Mouse (Mus musculus) fibroblast of lung, adult 2 months (primary cell): Measurements from ENCODE around the gene Crlf2.

Experiments
- DNase-seq: peaks from one replicate; pipeline ENCODE4 v3.0.0-alpha.2; 2011; ENCODE audit warnings: low read depth

Gene Crlf2

DNA sequence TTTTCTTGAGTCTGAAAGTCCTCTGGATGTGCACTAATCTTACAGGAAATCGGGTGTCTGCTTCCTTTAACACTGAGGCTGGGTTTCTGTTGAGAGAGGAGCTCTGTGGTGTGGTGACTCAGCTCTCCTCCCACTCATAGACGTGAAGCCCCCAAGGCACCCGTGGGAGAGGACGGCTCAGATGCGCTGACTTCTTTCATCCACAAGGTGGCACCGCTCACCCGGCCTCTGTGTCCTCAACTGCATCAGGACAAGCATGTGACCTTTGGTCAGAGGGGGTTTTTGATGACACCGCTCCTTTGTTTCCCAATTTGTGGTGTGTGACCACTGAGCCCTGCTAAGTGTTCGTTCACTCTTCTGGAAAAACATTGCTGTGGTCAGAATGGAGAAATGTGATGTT, 10.1 kb downstream of the Crlf2 start:
- no peak for DNase-seq

DNA sequence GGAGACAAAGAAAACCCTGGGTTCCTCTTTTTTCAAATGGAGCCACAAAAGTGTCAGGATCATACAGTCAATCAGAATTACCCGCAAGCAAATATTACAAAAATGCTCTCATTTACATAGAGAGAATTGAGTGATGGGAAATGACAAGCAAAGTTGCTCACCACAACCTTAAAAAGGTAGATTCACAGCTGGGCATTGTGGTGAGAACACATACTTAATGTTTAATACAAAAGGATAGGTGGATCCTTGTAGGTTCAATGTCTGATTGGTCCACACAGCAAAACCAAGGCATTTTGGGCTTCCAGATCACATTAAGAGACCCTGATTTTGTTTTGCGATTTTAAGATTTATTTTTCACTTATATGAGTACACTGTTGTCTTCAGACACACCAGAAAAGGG, 11.7 kb downstream of the Crlf2 start:
- no peak for DNase-seq

DNA sequence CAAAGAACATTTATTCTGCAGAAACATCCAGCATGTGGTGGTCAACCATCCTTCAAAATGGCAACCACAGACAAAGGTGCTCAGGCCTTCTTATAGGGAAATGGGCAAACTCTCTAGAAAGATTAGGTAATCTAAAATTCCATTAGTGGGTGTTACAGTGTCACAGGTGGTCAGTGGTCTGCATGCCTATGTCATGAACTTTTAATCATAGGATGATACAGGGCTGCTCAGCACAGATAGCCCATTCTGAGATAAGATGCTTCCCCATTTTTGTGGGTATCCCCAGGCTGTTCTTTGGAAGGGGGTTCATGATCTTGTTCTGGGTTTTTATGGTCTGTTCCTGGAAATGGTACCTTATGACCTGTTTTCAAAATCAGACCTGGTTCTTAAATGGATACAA, 49.1 kb downstream of the Crlf2 start:
- no peak for DNase-seq

DNA sequence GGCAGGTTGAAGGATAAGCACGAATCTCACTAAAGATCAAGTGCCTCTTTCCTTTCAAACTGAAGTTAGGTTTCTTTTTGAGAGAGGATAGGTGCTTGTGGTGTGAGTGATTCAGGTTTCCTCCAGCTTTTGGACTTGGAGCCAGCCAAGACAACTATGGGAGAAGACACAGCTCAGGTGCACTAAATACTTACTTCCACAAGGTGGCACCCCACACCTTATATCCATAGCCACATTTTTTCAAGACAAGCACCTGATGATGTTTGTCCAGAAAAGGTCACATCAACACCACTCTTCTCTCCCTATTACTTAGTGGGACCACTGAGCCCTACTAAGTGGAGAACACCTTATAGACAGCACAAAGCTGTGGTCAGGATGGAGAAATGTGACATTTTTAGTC, 52.1 kb downstream of the Crlf2 start:
- DNase-seq: peak; percentile 18
